Mouse (Mus musculus) A20 (cell line): ENCODE results near the gene Dnajc9.

Experiments used
- DNase-seq: peaks from one replicate; pipeline ENCODE4 v3.0.0-alpha.2; 2011; ENCODE audit warnings: low read depth, low spot score

The Dnajc9 gene

DNA sequence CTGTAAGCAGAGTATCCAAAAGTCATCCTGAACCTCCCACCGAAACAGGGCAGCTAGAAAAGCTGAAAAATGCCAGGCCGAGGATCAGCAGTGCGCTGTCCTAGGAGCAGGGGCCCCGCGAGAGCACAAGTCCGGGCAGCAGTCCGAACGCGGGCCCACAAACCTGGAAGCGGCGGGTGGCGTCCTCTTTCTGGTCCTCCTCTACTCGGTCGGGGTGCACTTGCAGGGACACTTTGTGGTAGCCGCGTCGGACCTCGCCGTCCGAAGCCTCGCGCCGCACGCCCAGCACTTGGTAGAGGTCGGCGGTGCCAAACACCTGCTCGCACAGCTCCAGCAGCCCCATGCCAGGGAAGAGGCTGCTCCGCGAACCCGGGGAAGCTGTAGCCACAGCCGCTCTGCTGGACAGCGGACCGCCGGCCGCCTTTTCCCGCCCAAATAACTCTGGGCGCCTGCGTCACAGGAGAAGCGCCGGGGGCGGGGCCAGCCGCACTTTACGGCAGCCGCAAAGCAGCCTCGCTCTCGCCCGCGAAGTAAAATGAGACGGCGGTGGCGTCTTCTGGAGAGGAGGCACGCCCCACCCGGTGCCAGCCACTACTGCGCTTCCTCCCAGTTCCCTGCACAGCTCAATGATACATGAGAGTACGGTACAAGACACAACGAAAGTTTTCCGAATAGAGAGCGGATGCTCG, at the start of gene Dnajc9:
Dnajc9 (minus strand) TSS at position 470 of the 689 bp plus-strand sequence.
- peak; percentile 95 for DNase-seq

DNA sequence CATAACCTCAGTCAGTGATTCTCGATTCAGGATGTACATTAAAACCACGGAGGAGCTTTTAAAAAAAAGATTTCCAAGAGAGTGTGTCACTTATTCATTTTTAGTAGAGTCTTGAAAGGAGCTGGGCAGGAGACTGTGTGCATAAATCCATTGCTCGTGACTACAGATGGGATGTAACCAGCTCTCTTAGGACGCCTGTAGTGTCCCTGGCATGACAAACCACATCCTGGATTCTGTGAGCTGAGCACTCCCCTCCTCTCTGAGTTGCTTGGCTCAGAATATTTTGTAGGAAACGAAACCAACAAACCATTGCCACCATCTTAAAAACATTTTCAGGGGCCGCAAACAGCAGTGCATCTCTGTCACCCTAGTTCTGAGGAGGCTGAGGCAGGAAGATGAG, 48.3 kb upstream of the Dnajc9 start:
- DNase-seq: no peak

GRCm38 (mm10) chr14:20432420-20432819, 43.7 kb upstream of the Dnajc9 start:
- DNase-seq: no peak

DNA sequence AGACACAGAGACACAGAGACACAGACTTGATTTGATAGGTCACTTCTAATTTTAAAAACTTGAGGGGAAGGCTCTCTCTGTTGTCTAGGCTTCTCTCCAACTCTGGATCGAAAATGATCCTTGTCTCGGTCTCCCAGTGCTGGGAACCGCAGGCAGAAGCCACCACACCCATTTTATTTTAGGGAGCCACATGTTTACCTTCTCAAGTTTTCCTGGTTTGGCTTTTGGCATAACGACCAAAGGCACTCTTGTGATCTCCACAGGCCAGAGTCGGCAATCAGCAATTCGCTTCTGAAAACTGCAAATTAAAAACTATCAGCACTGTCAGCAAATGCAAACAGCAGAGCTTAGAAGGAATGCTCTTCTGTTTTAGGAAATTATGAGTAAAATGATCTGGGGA, 43.0 kb upstream of the Dnajc9 start:
- no peak for DNase-seq

DNA sequence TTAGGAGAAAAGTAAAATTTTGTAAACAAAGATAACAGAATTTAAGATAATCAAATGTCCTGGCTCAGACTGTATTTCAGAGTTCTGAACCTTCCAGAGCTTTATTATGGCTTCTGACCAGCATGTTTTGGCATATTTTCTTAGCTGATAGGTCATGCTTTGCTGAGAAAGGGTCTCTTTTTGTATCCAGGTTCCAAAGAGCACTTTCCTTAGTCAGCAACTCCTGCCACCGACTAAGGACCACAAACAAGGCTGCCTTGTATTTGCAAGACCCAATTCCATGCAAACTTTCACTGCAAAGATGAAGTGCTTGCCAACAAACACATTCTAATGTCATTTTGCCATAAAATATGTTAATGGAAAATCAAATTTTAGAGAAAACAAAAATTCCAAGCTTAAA, 41.1 kb upstream of the Dnajc9 start:
- no peak for DNase-seq

DNA sequence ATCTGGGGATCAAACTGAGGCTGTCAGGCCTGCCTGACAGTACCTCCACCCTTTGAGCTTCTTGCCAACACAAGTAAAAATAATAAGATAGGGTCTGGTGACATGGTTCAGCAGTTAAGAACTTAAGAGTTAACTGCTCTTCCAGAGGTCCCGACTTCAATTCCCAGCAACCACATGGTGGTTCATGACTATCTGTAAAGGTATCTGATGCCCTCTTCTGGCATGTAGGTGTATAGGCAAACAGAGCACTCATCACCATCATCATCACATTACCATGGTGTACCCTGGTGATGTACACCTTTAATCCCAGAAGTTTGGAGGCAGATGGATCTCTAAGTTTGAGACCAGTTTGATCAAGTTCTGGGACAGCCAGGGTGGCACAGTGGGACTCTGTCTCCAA, 39.9 kb upstream of the Dnajc9 start:
- peak; percentile 31 for DNase-seq

- DNase-seq: no peak
Observed at GRCm38 (mm10) chr14:20423046-20423445, 34.3 kb upstream of the Dnajc9 start.

DNA sequence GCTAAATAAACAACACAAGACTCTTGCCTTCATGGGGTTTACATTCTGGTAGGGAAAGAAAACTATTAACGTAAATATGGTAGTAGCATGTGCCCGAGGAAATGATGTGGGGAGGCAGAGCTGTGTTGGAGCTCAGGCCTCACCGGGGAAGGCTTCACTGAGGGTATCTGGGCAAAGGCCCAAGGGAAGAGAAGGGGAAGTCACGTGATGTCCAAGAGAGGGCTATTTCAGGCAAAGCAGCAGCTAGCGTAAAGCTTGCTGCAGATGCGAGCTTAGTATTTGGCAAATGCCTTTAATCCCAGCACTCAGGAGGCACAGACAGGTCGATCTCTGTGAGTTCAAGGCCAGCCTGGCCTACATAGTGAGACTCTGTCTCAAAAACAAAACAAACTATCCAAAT, 33.5 kb upstream of the Dnajc9 start:
- DNase-seq: no peak

DNA sequence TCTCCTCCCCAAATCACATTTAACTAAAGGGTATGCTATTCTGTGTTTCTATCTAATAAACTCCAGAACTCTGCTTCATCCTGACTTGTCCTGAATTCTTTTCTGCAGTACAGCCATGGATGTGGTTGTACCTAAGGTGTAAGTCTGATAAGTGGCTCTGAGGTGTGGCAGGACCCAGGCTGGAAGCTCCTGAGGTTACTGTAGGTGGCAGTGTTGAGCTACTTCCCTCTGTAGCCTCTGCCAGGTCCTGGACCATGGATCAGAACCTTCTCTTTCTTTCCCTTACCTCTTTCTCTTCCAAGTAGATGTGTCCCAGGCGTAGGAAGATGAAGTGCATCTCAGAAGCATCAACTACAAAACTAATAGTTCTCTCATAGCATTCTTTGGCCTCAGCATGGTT, 11.4 kb upstream of the Dnajc9 start:
- peak; percentile 62 for DNase-seq

DNA sequence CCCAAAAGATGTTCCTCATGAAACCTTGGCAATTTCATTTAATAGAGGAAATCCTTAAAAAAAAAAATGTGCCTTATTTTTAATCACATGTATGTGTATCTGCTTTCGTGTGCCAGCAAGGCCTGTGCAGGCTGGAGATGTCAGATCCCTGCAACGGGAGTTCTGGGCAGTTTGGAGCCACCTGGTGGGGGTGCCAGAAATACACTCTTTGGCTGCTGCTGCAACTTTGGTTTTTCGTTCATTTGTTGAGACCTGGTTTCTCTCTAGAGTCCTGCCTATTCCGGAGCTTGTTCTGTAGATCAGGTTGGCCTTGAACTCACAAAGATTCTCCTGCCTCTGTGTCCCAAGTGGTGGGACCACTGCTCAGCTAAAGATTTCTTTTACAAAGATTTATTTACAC, 10.2 kb upstream of the Dnajc9 start:
- peak; percentile 55 for DNase-seq

DNA sequence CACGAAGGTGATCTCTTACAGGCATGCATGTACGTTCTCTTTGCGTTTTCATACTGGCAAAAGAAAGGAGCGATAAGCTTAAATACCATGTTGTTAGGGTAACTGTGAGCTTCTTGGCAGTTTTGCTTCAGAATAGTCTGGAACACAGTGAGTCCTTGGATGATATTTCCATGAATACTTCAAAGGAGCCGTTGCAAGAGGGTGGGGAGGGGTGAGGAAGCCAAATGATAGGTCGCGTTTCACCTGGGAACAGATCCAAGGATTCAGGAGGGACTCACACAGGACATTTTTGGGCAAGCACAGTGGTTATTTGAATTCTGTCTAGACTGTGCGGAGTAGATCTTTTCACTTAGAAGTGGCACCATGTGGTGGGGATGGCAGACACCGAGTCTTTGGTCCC, 8.5 kb upstream of the Dnajc9 start:
- DNase-seq: no peak

DNA sequence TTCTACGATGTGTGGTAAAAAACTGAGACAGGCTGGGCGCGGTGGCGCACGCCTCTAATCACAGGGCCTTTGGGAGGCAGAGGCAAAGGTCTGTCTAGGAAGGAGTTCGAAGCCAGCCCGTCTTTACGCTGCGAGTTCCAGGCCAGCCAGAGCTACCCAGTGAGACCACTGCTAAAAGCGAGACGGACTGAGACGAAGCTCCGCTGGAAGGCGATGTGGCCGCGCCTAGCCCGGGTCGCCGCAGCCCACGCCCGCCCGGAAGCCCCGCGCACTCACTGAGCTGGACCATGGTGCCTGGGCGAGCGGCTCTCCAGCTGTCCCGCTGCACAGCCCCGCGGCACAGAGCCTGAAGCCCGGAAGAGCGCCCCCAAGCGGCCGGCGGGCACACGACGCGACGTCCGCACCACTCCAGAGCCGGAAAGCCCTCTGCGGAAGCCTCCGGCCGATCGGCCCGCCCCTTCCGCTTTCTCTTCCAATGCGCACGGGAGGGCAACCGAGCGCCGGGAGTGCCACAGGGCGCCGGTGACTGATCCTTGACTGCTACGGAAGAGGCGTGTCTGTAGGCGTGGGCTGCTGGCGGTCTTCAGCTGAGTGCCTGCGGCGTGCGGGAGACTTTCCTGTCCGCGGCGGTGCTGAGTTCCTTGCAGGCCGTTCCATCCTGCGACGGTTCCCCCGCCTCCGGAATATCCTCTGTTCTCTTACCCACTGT, 4.6 kb upstream of the Dnajc9 start, which contains the start of gene Mrps16:
Mrps16 (minus strand) TSS at position 430 of the 709 bp plus-strand sequence.
- peak; percentile 98 for DNase-seq

DNA sequence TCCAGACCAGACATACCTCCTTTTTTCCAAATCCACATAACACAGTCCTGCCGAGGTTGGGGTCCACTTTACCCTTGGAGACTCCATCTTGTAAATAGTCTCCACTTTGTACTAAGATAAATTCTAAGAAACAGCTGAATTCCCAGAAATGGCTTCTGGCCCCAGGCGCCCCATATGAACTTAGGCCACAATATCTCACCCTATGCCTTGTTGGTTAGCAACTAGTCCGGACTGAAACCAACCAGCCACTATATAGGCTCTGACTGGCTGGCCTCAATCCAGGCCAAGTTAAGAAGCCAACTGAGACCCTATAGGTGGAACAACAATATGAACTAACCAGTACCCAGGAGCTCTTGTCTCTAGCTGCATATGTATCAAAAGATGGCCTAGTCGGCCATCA, 3.6 kb upstream of the Dnajc9 start:
- no peak for DNase-seq

DNA sequence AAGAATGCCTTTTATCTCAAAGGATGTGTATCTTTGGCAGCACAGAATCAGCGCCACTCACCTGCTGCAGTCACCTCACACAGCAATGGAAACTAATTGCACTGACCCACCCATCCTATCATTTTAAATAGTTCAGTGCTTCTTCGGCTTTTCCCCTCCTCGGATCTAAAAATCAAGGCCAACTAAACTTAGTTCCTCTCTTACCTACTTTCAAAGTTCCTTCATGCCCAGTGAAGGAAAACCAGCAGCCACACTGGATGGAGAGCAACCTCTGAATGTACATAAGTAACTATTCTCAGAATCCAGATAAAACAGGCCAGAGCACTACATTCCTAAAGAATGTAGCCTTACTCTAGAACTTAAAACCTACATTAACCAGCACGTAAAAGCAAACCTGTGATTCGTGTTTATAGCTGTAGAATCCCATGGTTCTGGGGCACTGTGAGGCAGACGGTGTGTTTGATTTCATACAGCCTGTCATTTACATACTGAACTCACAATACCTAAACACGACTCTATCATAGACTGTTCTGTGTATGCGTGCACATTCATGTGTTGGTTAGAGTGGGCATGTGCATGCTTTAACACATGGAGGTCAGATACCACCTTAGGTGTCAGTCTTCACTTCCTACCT, 853 bp upstream of the Dnajc9 start:
- DNase-seq: no peak

- DNase-seq: peak; percentile 90
Observed at GRCm38 (mm10) chr14:20379753-20380430, 8.8 kb downstream of the Dnajc9 start.

- DNase-seq: peak; percentile 79
Observed at GRCm38 (mm10) chr14:20379087-20379640, 9.5 kb downstream of the Dnajc9 start.

DNA sequence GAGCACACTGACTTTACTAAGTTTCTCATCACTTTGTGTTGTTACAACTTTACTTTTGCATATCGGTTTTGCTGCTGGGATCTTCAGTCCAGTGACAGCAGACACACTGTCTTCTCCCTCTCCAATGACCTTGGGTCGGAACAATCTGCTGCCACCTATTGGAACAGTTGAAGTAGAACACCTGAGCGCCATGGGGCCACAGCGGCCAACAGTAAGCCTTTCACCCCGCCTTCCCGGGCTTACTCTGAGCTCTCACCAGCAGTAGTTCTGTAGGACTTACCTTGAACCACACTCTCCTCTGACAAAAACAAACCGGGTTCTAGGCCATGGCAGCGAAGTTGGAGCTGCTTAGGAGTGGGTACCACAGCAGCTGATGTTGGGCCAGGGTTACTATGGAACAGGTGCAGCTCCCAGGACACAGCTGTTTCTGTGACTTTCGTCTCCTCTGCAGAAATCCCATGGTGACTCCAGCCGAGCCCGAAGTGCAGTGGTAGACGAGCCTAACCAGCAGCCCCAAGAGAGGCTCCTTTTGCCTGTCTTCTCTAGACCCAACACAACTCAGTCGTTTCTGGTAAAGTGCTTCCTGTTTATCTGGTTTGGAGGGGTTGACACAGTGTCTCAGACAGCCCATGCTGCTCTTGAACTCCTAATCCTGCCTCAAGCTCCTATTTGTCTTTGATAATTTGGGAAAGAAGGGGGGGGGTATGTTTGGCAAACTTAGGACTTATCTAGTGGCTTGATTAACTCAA, 10.2 kb downstream of the Dnajc9 start:
- DNase-seq: peak; percentile 90

DNA sequence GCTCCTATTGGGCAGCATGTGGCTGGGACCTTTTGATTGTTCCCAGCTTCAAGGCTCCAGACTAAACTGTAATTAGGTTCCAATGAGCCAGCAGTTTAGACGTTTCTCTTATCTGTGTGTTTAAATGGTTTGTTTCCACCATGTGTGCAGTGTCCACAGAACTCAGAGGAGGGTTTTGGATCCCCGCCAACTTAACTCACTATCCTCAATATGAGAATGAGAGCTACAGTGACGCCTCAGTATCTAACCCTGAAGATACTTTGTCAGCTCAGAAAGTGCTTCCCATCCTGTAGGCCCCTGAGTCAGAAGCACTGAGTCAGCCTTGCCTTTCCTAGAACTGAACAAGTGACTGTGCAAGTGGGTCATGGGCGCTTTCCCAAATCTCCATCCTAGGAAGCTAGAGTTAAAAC, 11.6 kb downstream of the Dnajc9 start:
- DNase-seq: no peak

DNA sequence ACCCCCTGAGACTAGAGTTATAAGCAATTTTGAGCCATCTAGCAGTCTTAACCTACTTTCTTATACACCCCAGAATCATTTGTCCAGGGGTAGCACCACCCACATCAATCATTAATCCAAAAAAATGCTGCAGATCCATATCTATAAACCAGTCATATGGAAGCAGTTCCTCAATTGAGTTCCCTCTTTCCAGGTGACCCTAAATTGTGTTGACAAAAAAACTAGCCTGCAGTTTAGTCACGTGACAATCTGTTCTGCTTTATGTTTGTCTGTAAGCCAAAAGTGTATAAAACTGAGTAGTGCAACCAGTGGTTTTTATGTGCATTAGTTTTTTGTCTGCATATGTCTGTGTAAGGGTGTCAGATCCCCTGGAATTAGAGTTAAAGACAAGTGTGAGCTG, 16.9 kb downstream of the Dnajc9 start:
- no peak for DNase-seq

DNA sequence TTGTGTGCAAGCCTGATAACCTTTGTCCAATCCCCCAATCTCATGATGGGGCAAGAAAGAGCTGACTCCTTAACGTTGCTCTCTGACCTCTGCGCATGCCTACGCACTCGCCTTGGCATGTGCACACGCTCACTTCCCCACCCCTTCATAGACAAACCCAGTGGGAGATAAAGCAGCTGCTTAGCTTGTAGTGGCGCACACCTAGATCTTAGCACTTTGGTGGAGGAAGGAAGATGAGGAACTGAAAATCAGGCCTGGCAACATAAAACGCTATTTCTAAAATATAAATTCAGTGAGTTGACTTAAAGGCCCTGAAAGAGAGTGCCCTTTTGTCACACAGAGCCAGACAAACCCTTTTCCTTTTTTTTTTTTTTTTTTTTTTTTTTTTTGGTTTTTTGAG, 17.9 kb downstream of the Dnajc9 start:
- peak; percentile 90 for DNase-seq

DNA sequence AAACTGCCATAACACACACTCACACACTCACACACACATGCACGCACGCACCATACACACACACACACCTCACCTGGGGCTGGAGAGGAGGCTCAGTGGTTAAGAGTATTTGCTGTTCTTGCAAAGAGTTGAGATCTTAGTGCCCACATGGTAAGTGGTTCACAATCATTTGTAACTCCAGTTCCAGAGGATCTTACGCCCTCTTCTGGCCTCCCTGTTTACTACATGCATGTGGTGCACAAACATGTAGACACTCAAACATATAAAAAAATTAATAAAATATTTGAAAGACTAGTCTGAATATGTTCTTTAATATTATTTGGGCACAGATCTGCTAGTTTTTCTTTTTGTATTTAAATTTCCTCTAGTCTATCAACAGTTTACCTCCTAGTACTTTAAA, 20.4 kb downstream of the Dnajc9 start:
- peak; percentile 42 for DNase-seq
